Comparison of ENCODE assay signal across 11 mouse cellular contexts in genomic region chr11:61713157-61713855, GRCm38 (mm10). TPM values are rescaled to one million over a fixed set of nuclear protein-coding genes. Genes with fewer than 3 reads are reported as not detected.
DNase-seq lines count a peak whose midpoint lies in the region.
"Had no signal": no experiment of that assay in that cellular context is flagged by ENCODE, and none has a peak within 500 bp of the region (broad histone marks: within the 10 kb centered on the region; RNA-seq: fewer than 3 reads in every experiment).

No protein-coding gene starts in this region.

- DNase-seq in lung, postnatal 25 days (ENCODE audit: low spot score): peak; percentile 3
- no peak for DNase-seq in lung, postnatal 4 days
- DNase-seq in ZHBTc4 (ENCODE audit: low read depth, low spot score): peak; percentile 82
- peak; percentile 62 for DNase-seq in adrenal gland, postnatal 14 days
- peak; percentile 62 for DNase-seq in testis, postnatal 14 days (ENCODE audit: low spot score)
- DNase-seq in MN1 (ENCODE audit: low spot score): no peak
- DNase-seq in layer of hippocampus, adult 11-12 months (ENCODE audit: low spot score): no peak
- DNase-seq: cerebellum, adult 2 months had no signal

RNA-seq across cellular contexts. Expression of gene Slc5a10, which starts 7.3 kb away (rescaled TPM):
- total RNA-seq in adrenal gland, postnatal 14 days (2021): not detected in 2 replicates
- total RNA-seq: heart, adult 18-20 months; heart, postnatal 25 days; midbrain, postnatal 0 days had no signal

RNA-seq across cellular contexts. Expression of gene Fam83g, which starts 29.4 kb away (rescaled TPM):
- 0.85 and 1.1 TPM in 2 replicates for total RNA-seq in adrenal gland, postnatal 14 days (2021)

RNA-seq across cellular contexts. Expression of gene Prpsap2, which starts 48.6 kb away (rescaled TPM):
- total RNA-seq in adrenal gland, postnatal 14 days (2021): 25.9 and 27.9 TPM in 2 replicates

Comparison
In these comparisons a context has a peak if more than half of its experiments do, and no peak if none do; other contexts are left out.
1. DNase-seq: peak in lung, postnatal 25 days (single experiment), ZHBTc4 (single experiment), adrenal gland, postnatal 14 days (single experiment) and testis, postnatal 14 days (single experiment); none in lung, postnatal 4 days (0 of 2), MN1 (single experiment) and layer of hippocampus, adult 11-12 months (single experiment).